Mouse (Mus musculus): ENCODE results near the gene Asb7. TPM values are rescaled to one million over a fixed set of nuclear protein-coding genes. Genes with fewer than 3 reads are reported as not detected.

The Asb7 gene
- polyA plus RNA-seq, 1 experiment = 9.7 TPM

- no peak overlapping the region for H3K4me3 ChIP-seq (ENCODE audit: insufficient read depth, low read length)
- peaks cover 1% of the 10 kb centered on the region; the same call in 1 of the 2 replicates for H3K4me1 ChIP-seq (ENCODE audit: control insufficient read depth, insufficient read depth, low read length)
- TF ChIP-seq CTCF (IDR thresholded peaks at IDR 0.05; ENCODE audit: extremely low read depth, insufficient read depth, low read length) (no peak), POLR2A (IDR thresholded peaks at IDR 0.05; ENCODE audit: extremely low read depth, insufficient read depth, low read length) (no peak)
- no peak overlapping the region for H3K27ac ChIP-seq (ENCODE audit: insufficient read depth, low read length)
Measured at GRCm38 (mm10) chr7:66711166-66711565, 21.8 kb upstream of the Asb7 start.

GRCm38 (mm10) chr7:66704631-66705030 lies 15.2 kb upstream of the Asb7 start:
- TF ChIP-seq POLR2A (IDR thresholded peaks at IDR 0.05; ENCODE audit: extremely low read depth, insufficient read depth, low read length) (no peak), CTCF (IDR thresholded peaks at IDR 0.05; ENCODE audit: extremely low read depth, insufficient read depth, low read length) (no peak)
- Histone ChIP-seq H3K27ac (ENCODE audit: insufficient read depth, low read length) (no peak overlapping the region), H3K4me3 (ENCODE audit: insufficient read depth, low read length) (no peak overlapping the region), H3K4me1 (ENCODE audit: control insufficient read depth, insufficient read depth, low read length) (no peaks in the 10 kb centered on the region)

GRCm38 (mm10) chr7:66702721-66703120 lies 13.3 kb upstream of the Asb7 start:
- Histone ChIP-seq H3K4me3 (ENCODE audit: insufficient read depth, low read length) (no peak overlapping the region), H3K4me1 (ENCODE audit: control insufficient read depth, insufficient read depth, low read length) (no peaks in the 10 kb centered on the region), H3K27ac (ENCODE audit: insufficient read depth, low read length) (no peak overlapping the region)
- TF ChIP-seq CTCF (IDR thresholded peaks at IDR 0.05; ENCODE audit: extremely low read depth, insufficient read depth, low read length) (no peak), POLR2A (IDR thresholded peaks at IDR 0.05; ENCODE audit: extremely low read depth, insufficient read depth, low read length) (no peak)

GRCm38 (mm10) chr7:66694467-66694866 lies 5.1 kb upstream of the Asb7 start:
- no peak for TF ChIP-seq CTCF (IDR thresholded peaks at IDR 0.05; ENCODE audit: extremely low read depth, insufficient read depth, low read length)
- TF ChIP-seq POLR2A (IDR thresholded peaks at IDR 0.05; ENCODE audit: extremely low read depth, insufficient read depth, low read length) = no peak
- Histone ChIP-seq H3K27ac (ENCODE audit: insufficient read depth, low read length) (no peak overlapping the region), H3K4me1 (ENCODE audit: control insufficient read depth, insufficient read depth, low read length) (no peaks in the 10 kb centered on the region), H3K4me3 (ENCODE audit: insufficient read depth, low read length) (no peak overlapping the region)

GRCm38 (mm10) chr7:66689620-66690360 lies 394 bp upstream of the Asb7 start, which contains the start of gene Lins1:
Gene Lins1, plus strand, starts transcription at chr7:66689889.
- Histone ChIP-seq H3K4me1 (ENCODE audit: control insufficient read depth, insufficient read depth, low read length) (peaks cover 3% of the 10 kb centered on the region; the same call in 1 of the 2 replicates), H3K4me3 (ENCODE audit: insufficient read depth, low read length) (peak within 1 kb of the TSS; percentile 82), H3K27ac (ENCODE audit: insufficient read depth, low read length) (peak within 1 kb of the TSS; percentile 79)
- TF ChIP-seq POLR2A (IDR thresholded peaks at IDR 0.05; ENCODE audit: extremely low read depth, insufficient read depth, low read length) = peak; percentile 66
- TF ChIP-seq CTCF (IDR thresholded peaks at IDR 0.05; ENCODE audit: extremely low read depth, insufficient read depth, low read length) = no peak

GRCm38 (mm10) chr7:66688721-66689120 lies 675 bp downstream of the Asb7 start:
- TF ChIP-seq CTCF (IDR thresholded peaks at IDR 0.05; ENCODE audit: extremely low read depth, insufficient read depth, low read length) = no peak
- no peak for TF ChIP-seq POLR2A (IDR thresholded peaks at IDR 0.05; ENCODE audit: extremely low read depth, insufficient read depth, low read length)
- H3K27ac ChIP-seq (ENCODE audit: insufficient read depth, low read length) = no peak overlapping the region
- peak overlapping the region; percentile 82 for H3K4me3 ChIP-seq (ENCODE audit: insufficient read depth, low read length)
- peaks cover 3% of the 10 kb centered on the region; the same call in 1 of the 2 replicates for H3K4me1 ChIP-seq (ENCODE audit: control insufficient read depth, insufficient read depth, low read length)

- Histone ChIP-seq H3K27ac (ENCODE audit: insufficient read depth, low read length) (no peak overlapping the region), H3K4me1 (ENCODE audit: control insufficient read depth, insufficient read depth, low read length) (no peaks in the 10 kb centered on the region), H3K4me3 (ENCODE audit: insufficient read depth, low read length) (no peak overlapping the region)
- TF ChIP-seq POLR2A (IDR thresholded peaks at IDR 0.05; ENCODE audit: extremely low read depth, insufficient read depth, low read length) (no peak), CTCF (IDR thresholded peaks at IDR 0.05; ENCODE audit: extremely low read depth, insufficient read depth, low read length) (no peak)
Measured at GRCm38 (mm10) chr7:66682119-66682863, 7.1 kb downstream of the Asb7 start.

- no peaks in the 10 kb centered on the region for H3K4me1 ChIP-seq (ENCODE audit: control insufficient read depth, insufficient read depth, low read length)
- no peak overlapping the region for H3K27ac ChIP-seq (ENCODE audit: insufficient read depth, low read length)
- TF ChIP-seq CTCF (IDR thresholded peaks at IDR 0.05; ENCODE audit: extremely low read depth, insufficient read depth, low read length) (no peak), POLR2A (IDR thresholded peaks at IDR 0.05; ENCODE audit: extremely low read depth, insufficient read depth, low read length) (no peak)
- H3K4me3 ChIP-seq (ENCODE audit: insufficient read depth, low read length) = no peak overlapping the region
Measured at GRCm38 (mm10) chr7:66675800-66676199, 13.6 kb downstream of the Asb7 start.

GRCm38 (mm10) chr7:66667064-66667463 lies 22.3 kb downstream of the Asb7 start:
- H3K4me3 ChIP-seq (ENCODE audit: insufficient read depth, low read length) = no peak overlapping the region
- H3K27ac ChIP-seq (ENCODE audit: insufficient read depth, low read length) = no peak overlapping the region
- no peak for TF ChIP-seq POLR2A (IDR thresholded peaks at IDR 0.05; ENCODE audit: extremely low read depth, insufficient read depth, low read length)
- no peak for TF ChIP-seq CTCF (IDR thresholded peaks at IDR 0.05; ENCODE audit: extremely low read depth, insufficient read depth, low read length)
- no peaks in the 10 kb centered on the region for H3K4me1 ChIP-seq (ENCODE audit: control insufficient read depth, insufficient read depth, low read length)

Measured in cortical plate, adult 2 months (tissue).